ENCODE assay signal across 24 mouse cellular contexts in the genomic region with DNA sequence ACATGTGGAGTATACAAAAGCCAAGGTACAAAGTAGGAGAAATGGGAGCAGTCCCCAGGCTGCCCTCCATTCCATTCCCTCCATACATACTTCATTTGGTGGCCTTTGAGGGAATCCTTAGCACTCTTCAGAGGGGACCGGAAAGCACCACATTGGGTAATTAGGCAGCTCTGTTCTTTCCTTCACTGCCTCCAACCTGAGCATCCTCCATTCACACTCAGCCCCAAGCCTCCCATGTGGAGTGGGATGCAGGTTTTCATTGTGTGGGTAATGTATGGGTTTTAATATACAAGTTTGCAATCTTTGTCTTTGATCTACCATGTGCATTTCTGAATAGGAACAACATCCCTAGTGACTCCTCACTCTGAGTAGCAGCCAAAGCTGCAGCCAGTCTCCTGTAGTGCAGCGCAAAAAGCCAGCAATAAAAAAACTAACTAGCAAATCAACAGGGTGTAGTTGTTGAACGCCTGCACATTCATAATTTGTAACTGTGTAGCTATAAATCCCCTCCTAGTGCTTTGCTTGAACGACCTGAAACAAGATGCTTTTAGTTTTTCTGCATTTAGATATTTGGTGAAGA. TPM values are rescaled to one million over a fixed set of nuclear protein-coding genes. Genes with fewer than 3 reads are reported as not detected.
DNase-seq lines count a peak whose midpoint lies in the region; ATAC-seq lines count a peak whose summit lies in the region.
"Had no signal": no experiment of that assay in that cellular context is flagged by ENCODE, and none has a peak within 500 bp of the region (broad histone marks: within the 10 kb centered on the region; RNA-seq: fewer than 3 reads in every experiment).

No protein-coding gene starts in this region.

- no peaks in the 10 kb centered on the region for H3K4me1 ChIP-seq in forebrain, embryonic 10.5 days
- H3K4me1 ChIP-seq in forebrain, embryonic 13.5 days, result no peaks in the 10 kb centered on the region; the same call in 1 of the 2 replicates
- peaks cover 5% of the 10 kb centered on the region; the same call in 1 of the 2 replicates for H3K4me1 ChIP-seq in neural tube, embryonic 13.5 days (replicated peaks)
- H3K4me1 ChIP-seq: embryonic facial prominence, embryonic 13.5 days; embryonic facial prominence, embryonic 15.5 days had no signal

- no peak overlapping the region for H3K9ac ChIP-seq in forebrain, embryonic 13.5 days
- H3K9ac ChIP-seq in neural tube, embryonic 13.5 days, result no peak overlapping the region
- H3K9ac ChIP-seq: embryonic facial prominence, embryonic 13.5 days; embryonic facial prominence, embryonic 15.5 days had no signal

- no peak overlapping the region for H3K4me2 ChIP-seq in forebrain, embryonic 13.5 days
- no peak overlapping the region for H3K4me2 ChIP-seq in neural tube, embryonic 13.5 days
- H3K4me2 ChIP-seq: embryonic facial prominence, embryonic 13.5 days; embryonic facial prominence, embryonic 15.5 days had no signal

- H3K9me3 ChIP-seq in forebrain, embryonic 10.5 days, result no peaks in the 10 kb centered on the region
- H3K9me3 ChIP-seq in forebrain, embryonic 13.5 days (replicated peaks), result no peaks in the 10 kb centered on the region
- no peaks in the 10 kb centered on the region for H3K9me3 ChIP-seq in neural tube, embryonic 13.5 days
- H3K9me3 ChIP-seq: embryonic facial prominence, embryonic 13.5 days; embryonic facial prominence, embryonic 15.5 days; G1E had no signal

- DNase-seq in forebrain, embryonic 10.5 days (ENCODE audit: extremely low spot score, low spot score), result peak; percentile 9
- DNase-seq in neural tube, embryonic 10.5 days (ENCODE audit: extremely low spot score, low spot score), result no peak
- no peak for DNase-seq in testis, postnatal 14 days (ENCODE audit: low spot score)
- DNase-seq: adrenal gland, adult 8-10 months; adrenal gland, postnatal 14 days; adrenal gland, postnatal 36 days; B cell, adult 2 months; cerebellum, adult 11-12 months; cerebellum, adult 2 months; cerebellum, adult 9-10 months; cerebellum, postnatal 10 days; cerebellum, postnatal 25 days had no signal

- H3K4me3 ChIP-seq in forebrain, embryonic 10.5 days, result no peak overlapping the region
- H3K4me3 ChIP-seq in forebrain, embryonic 13.5 days, result no peak overlapping the region
- H3K4me3 ChIP-seq in neural tube, embryonic 13.5 days, result no peak overlapping the region
- H3K4me3 ChIP-seq: embryonic facial prominence, embryonic 13.5 days; embryonic facial prominence, embryonic 15.5 days; erythroblast, embryonic 14.5 days had no signal

- no peaks in the 10 kb centered on the region; the same call in 1 of the 2 replicates for H3K27me3 ChIP-seq in forebrain, embryonic 10.5 days (ENCODE audit: poor library complexity, severe bottlenecking)
- no peaks in the 10 kb centered on the region for H3K27me3 ChIP-seq in forebrain, embryonic 13.5 days
- no peaks in the 10 kb centered on the region for H3K27me3 ChIP-seq in neural tube, embryonic 13.5 days
- H3K27me3 ChIP-seq: CH12.LX; embryonic facial prominence, embryonic 13.5 days; embryonic facial prominence, embryonic 15.5 days had no signal

- WGBS in forebrain, embryonic 10.5 days, result 78% methylated on average over 4 of the region's 4 CpGs
- 57% methylated on average over 4 of the region's 4 CpGs for WGBS in forebrain, embryonic 13.5 days
- 41% methylated on average over 4 of the region's 4 CpGs for WGBS in neural tube, embryonic 13.5 days

- H3K27ac ChIP-seq in forebrain, embryonic 10.5 days, result no peak overlapping the region
- H3K27ac ChIP-seq in forebrain, embryonic 13.5 days, result no peak overlapping the region
- H3K27ac ChIP-seq in neural tube, embryonic 13.5 days (replicated peaks), result no peak overlapping the region
- H3K27ac ChIP-seq: embryonic facial prominence, embryonic 13.5 days; embryonic facial prominence, embryonic 15.5 days had no signal

- no peaks in the 10 kb centered on the region for H3K36me3 ChIP-seq in forebrain, embryonic 10.5 days (replicated peaks)
- H3K36me3 ChIP-seq in forebrain, embryonic 13.5 days (ENCODE audit: poor library complexity, severe bottlenecking), result no peaks in the 10 kb centered on the region
- no peaks in the 10 kb centered on the region for H3K36me3 ChIP-seq in neural tube, embryonic 13.5 days
- H3K36me3 ChIP-seq: embryonic facial prominence, embryonic 13.5 days; embryonic facial prominence, embryonic 15.5 days; G1E had no signal

- no peak for ATAC-seq in forebrain, embryonic 13.5 days
- ATAC-seq in neural tube, embryonic 13.5 days (ENCODE audit: low read depth), result 0 out of 2 replicates have a peak, but pooled peaks have one; percentile 28
- ATAC-seq: activated CD4-positive, CD25-positive, alpha-beta regulatory T cell, adult 4 months; CD4-positive, CD25-positive, alpha-beta regulatory T cell, adult 4 months; forebrain, embryonic 14.5 days; forebrain, embryonic 16.5 days; Patski had no signal

RNA-seq across cellular contexts. Expression of gene Ppp1r17, which starts 22.3 kb away (rescaled TPM):
- polyA plus RNA-seq in forebrain, embryonic 10.5 days (2016; fragmentation: Nextera tagmentation; extraction: Ambion mirVana), result 1.5 and 1.7 TPM in 2 replicates
- 4.1 and 5.1 TPM in 2 replicates for polyA plus RNA-seq in forebrain, embryonic 13.5 days (2015; fragmentation: Nextera tagmentation; extraction: Ambion mirVana)
- 36.4 and 38.4 TPM in 2 replicates for polyA plus RNA-seq in neural tube, embryonic 13.5 days (2015; fragmentation: Nextera tagmentation; extraction: Ambion mirVana)
- polyA plus RNA-seq: activated CD4-positive, CD25-positive, alpha-beta regulatory T cell, adult 4 months; CD4-positive, CD25-positive, alpha-beta regulatory T cell, adult 4 months; embryonic facial prominence, embryonic 15.5 days; erythroblast, embryonic 14.5 days; G1E; Patski had no signal
